Mouse (Mus musculus): ENCODE results near the gene Sox5.

DNA sequence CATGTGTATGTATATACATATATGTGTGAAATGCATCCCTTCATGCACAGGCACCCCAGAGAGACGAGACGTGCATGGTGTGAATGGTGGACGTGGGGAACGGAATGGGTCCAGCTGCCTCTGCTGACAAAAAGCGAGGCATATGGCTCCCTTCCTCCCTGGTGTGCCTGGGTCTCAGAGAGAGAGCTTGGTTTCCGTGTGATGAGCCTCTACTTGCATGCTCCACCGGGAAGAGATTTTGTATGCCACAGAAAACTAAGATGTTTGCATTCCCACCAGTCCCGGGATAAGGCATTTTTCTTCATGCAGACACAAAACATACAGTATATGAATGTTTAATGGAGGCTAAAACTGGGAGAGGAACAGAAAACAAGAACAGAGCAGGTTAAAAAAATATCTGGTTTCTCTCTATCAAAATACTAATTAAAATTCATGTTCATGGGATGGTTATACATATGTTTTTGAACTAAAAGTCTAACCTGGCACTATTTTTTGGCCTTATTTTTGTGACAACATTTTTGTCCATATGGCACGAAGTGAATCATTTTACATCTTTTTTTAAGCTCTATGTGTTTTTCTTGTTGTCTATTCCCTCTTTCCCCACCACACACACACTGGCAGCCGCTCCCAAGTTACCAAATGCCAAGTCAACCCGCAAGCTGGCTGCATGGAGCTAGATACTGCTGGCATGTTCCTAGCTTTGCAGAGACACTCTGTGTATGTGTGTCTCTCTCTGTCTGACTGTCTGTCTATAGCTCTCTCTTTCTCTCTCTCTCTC lies 329.4 kb downstream of the Sox5 start:
- no peak for TF ChIP-seq POLR2A (IDR thresholded peaks at IDR 0.05; ENCODE audit: low read depth, low read length)
- no peak for TF ChIP-seq CTCF (IDR thresholded peaks at IDR 0.05; ENCODE audit: extremely low read depth, insufficient read length, insufficient replicate concordance, low read depth, low read length)

Measured in small intestine, adult 2 months (tissue).